Mouse (Mus musculus): ENCODE measurements around the gene Slc41a2.
"Not testable (repeated sequence)": the region's sequence is repeated elsewhere in the genome, so short reads cannot be mapped to it uniquely, and the experiment has no call there.

Slc41a2 gene

GRCm38 (mm10) chr10:83337159-83337951 lies at the start of gene Slc41a2:
Slc41a2 (minus strand) TSS chr10:83337882.
- DNase-seq (ENCODE audit: low spot score) = peak; percentile 67

GRCm38 (mm10) chr10:83385330-83385910 lies 47.7 kb upstream of the Slc41a2 start:
- no peak for DNase-seq (ENCODE audit: low spot score)

DNA sequence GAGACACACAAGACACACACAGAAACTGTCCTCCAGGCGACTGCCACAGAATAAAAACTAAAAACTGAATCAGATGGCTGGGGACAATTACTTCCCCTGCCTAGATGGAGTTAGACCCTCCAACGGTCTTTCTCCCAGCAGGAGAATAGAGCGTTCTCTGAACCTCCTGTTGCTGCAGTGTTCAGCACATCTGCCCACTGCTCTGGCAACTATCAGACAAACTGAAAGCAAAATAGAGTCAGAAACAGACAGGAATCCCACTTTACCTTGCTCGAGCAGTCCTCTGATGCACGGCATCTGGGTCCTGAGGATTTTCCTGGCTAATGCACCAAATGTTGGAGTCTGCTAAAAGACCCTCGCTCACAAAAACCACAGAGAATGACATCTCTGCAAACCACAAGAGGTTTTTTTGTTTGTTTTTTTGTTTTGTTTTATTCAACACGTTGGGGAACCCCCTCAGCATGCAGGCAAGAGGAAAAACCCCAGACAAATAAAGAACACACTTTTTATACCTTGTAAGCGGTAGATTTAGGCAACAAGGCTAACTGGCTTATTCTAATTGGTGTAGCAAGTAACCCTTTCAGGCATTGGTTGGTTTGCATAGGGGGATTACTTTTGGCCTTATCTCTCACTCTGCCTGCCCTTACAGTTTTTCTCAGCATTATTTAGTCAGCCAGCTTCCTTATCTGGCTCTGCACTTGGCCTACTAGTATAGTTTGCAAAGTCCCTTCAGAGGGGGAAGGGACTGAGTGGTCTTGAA lies 47.0 kb upstream of the Slc41a2 start:
- no peak for DNase-seq (ENCODE audit: low spot score)

GRCm38 (mm10) chr10:83383863-83384262 lies 46.2 kb upstream of the Slc41a2 start:
- DNase-seq (ENCODE audit: low spot score) = no peak

DNA sequence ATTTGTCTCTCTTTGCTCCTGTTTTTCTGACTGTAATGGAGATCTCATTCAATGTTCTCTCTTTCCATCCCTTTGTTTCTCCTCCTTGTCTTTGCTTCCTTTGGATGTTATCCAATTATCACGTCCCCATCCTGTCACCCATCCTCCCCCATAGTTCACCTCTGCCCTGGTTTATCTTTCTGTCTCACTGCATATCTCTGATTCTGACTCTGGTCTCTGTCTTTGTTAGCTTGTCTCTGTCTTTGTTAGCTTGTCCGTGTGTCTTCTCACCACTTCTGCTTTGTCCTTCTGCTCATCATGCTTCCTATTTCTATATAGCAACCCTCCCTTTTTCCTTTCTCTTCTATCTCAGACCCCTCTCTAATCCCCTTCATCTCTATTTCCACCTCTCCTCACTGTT lies 45.3 kb upstream of the Slc41a2 start:
- DNase-seq (ENCODE audit: low spot score) = no peak

- no peak for DNase-seq (ENCODE audit: low spot score)
These were observed 44.8 kb upstream of the Slc41a2 start for GRCm38 (mm10) chr10:83382528-83382927.

- no peak for DNase-seq (ENCODE audit: low spot score)
These were observed 42.8 kb upstream of the Slc41a2 start for GRCm38 (mm10) chr10:83380501-83380900.

DNA sequence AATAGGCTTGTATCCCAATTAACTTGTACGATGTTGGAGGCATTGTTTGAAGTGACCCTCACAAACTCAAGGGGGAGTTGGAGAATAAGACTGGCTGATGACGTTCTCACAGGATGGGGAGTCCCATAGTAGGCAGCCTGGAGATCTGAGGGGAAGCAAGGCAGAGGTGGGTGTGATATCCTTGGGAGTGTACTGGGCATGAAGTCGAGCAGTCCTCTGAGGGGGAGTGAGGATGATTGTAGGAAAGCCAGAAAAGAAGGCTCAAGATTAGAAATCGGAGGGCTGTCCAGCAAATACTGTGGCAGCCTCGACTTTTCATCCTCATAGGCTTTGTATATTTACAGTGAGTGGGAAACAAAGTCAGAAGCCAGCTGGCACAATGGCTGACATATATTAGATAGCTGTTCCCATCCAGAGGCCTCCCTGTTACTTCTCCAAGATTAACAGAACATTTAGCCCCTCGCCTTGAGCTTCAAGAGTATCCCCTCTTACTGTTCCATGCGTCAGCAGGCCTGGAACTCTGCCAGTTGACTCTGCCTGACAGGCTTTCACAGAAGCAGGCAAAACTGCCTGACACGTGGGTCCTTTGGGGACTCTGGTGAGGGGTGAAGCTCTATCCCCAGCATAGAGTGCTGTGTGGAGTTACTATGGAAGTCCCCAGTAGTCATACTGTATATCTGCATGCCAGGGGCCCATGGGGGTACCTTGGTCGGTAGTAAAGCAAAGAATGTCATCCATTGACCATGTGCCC lies 40.6 kb upstream of the Slc41a2 start:
- DNase-seq (ENCODE audit: low spot score) = no peak

- DNase-seq (ENCODE audit: low spot score) = no peak
These were observed 39.4 kb upstream of the Slc41a2 start for GRCm38 (mm10) chr10:83376911-83377682.

GRCm38 (mm10) chr10:83375458-83375857 lies 37.8 kb upstream of the Slc41a2 start:
- not testable (repeated sequence) for DNase-seq (ENCODE audit: low spot score)

DNA sequence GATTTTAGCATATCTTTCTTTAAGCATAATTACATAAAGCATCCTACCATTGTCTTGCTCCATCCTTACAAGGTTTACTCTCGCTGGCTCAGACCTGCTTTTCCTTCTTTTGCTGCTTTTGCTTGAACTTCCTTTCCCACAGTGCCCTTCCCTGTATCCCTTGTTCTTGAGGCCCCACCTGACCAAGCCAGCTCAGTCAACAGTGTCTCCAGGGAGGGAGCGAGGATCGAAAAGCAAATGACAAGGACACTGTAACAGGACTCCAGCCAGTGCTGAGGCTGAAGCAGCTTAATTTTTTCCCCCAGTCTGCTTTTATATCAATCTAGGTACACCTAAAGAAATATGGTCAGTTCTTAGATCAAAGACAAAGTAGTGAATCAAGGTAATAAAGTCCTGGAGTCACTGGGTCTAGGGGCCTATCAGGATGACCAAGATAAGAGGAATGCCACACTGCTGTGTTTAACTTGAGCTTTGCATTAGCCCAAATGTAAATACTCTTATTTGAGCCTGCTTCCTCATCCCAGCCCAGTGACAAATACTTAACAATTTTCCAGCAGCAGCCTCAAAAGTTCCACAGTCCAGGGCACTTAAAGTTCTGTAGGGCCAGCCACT lies 36.5 kb upstream of the Slc41a2 start:
- no peak for DNase-seq (ENCODE audit: low spot score)

DNA sequence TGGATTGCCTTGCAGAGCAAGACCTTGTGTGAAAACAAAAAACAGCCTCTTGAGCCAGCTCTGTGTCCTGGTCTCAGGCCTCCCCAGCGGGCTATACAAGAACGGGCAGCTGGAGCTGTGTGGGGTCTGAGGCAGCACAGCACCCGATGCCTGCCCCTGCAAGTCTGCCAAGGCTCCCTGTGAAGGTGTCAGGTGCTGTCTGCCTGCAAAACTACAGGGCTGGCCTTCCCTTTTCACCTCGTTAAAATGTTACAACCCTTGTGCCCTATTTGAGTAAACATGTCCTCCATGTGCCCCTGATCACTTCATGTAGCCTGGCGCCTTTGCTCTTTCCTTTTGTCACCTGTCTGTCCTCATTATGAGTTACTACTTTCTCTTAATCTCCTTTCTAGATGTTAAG lies 31.2 kb upstream of the Slc41a2 start:
- DNase-seq (ENCODE audit: low spot score) = no peak

- DNase-seq (ENCODE audit: low spot score) = no peak
These were observed 25.8 kb upstream of the Slc41a2 start for GRCm38 (mm10) chr10:83363451-83363850.

DNA sequence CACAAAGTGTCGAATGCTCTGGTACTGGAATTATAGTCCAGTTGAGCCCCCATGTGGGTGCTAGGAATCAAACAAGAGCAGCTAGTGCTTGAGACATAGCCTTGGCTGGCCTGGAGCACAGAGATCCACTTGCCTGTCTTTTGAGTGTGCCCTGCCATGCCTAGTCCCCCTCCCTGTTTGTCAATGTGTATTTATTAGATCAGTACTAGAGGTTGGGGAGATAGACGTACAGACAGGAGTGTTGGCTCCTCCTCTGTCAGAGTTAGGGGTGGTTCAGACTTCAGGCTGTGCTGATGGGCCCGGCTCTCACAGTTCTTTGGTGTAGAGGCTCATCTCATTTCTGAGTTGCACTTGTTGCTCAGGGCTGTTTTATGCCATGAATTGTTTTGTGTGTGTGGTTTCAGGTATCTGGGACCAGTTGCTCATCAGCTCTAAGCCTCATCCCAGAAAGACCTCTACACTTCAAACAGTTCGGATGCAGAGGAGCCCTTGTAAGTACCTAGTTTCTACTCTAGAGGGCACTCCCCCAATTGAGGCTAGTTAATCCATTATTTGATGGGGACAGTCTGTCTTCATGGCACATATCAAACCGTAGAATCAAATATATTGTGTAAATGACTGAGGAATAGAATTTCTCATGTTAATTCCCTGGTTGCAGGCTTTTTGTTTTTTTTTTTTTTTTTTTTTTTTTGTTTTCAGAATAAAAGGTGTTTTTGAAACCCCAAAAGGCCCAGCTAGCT lies 24.1 kb upstream of the Slc41a2 start:
- DNase-seq (ENCODE audit: low spot score) = no peak

DNA sequence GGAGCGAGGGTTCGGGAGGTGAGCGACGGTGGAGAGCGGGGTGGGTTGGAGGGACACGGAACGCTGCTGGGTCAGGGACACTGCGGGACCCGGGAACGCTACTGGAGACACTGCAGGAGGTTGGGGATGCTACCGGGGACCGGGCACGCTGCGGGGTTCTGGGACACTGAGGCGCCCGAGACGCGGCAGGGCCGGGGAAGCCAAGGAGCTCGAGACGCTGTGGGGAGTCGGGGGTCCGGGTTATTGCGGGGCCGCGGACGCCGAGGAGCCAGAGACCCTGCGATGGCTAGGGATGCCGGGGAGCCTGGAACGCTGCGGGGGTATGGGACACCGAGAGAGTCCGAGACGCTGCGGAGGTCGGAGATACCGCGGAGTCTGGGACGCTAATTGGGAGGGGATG lies 22.7 kb upstream of the Slc41a2 start:
- no peak for DNase-seq (ENCODE audit: low spot score)

DNA sequence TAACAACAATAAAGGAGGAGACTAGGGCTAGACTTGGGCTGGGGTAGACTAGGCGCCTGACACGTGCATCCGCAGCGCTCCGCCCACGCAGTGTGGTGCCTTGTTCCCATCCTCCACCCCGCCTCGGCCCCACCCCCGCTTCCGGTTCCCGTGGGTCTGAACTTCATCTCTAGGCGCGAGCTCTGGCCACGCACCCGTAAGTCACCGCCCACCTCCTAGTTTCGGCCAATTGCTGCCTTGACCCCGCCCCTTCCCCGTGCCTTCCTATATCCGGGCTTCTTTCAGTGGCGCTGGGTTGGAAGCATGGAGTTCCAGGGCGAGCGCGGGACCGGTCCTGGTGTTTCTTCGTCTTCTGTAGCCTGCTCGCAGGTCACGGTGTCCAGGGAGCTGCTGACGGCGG lies 22.3 kb upstream of the Slc41a2 start, which contains the start of gene D10Wsu102e:
Gene D10Wsu102e, plus strand, starts transcription at position 266 of the 400 bp plus-strand sequence.
- peak; percentile 98 for DNase-seq (ENCODE audit: low spot score)

DNA sequence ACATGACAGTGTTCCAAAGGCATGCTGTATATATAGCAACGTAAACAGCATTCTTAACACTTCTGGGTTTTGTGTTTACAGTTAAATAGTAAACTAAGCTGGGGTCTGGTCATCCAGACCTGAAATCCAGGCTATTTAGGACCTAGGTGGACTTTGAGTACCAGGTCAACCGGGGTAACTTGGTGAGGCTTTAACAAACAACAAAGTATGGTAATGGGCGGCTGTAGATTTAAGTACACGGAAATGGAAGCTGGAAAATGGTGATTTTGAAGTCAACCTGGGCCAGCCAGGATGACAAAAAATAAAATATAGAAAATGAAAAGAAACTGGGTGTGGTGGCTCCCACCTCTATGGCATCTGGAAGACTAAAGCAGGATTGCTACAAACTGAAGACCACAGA lies 21.8 kb upstream of the Slc41a2 start:
- no peak for DNase-seq (ENCODE audit: low spot score)

- DNase-seq (ENCODE audit: low spot score) = no peak
These were observed 18.7 kb upstream of the Slc41a2 start for GRCm38 (mm10) chr10:83356416-83356815.

DNA sequence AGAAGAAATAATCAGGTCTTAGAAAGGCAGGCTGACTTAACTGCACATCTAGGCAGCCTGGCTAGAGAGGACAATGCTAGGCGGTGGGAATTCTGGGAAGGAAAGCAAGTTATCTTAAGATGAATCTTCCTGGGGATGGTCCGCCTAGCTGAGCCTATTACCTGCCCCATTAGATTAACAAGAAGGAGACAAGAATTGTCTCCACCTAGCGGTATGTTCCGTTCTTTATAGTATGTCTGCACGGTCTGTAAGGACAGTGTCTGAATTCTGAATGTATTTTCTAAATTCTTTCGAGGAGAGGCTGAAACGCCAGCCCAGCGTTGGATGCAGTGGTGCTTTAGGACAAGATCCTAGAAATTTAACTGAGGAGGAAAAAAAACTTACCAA lies 16.6 kb upstream of the Slc41a2 start:
- DNase-seq (ENCODE audit: low spot score) = no peak

DNA sequence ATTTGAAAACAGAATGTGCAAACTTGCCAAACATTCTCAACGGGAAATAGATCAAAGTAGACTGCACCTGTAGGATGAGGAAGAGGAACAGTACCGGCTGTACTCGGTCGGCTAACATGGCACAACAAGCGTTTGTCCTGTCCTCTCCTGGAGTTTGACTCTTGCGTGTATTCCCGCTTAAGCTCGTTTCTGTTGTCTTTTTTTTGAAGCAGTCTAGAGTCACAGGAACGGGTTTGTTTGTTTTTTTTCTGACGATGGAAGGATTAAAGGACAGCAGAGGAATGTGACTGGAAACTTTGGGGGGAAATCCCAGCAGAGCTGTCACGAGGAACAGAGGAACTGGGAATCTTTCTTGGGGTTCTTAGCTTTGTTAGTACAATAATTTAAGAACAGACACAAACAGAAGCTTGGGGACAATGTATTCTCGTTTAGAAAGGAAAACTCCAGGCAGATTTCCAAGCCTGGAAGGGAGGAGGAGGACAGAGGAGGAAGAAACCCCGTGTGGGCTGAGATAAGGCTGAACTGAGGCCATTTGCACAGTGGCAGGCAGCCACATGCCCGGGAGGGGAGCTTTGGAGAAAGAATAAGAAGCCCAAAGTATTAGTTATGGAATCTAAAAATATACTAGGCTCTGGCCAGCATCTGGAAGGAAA lies 16.1 kb upstream of the Slc41a2 start:
- DNase-seq (ENCODE audit: low spot score) = peak; percentile 80

All from testis, postnatal 14 days (tissue).